Mouse (Mus musculus): ENCODE measurements around the gene Cdkn2a.

DNA sequence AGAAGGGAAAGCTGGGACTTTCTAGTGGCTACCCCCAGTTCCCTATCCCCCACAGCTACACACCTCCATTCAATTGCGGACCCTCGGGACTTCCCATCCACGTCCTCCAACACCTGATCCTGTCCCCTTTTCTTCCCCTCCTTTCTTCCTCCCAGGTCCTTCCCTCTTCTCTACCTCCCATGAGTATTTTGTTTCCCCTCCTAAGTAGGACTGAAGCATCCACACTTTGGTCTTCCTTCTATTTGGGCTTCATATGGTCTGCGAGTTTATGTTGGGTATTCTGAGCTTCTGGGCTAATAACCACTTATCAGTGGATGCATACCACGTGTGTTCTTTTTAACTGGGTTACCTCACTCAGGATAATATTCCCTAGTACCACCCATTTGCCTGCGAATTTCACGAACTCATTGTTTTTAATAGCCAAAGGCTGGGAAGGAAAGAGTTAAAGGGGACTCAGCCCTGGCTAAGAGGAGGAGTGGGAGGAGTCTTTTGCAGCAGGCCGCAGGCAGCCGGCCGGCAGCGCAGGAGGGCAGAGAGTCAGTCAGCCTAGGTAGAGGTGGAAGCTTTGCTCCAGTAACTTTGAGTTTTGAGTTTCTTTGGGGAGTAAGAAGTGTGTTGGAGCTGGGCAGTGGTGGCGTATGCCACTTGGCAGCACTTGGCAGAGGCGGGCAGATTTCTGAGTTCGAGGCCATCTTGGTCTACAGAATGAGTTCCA, 9.0 kb upstream of the Cdkn2a start:
- TF ChIP-seq POLR2A (IDR thresholded peaks at IDR 0.05; ENCODE audit: extremely low read depth, insufficient read depth, low read length) (no peak), CTCF (IDR thresholded peaks at IDR 0.05; ENCODE audit: extremely low read depth, insufficient read depth, low read length) (no peak)
